Mouse (Mus musculus) hindbrain, embryonic 10.5 days (tissue): Measurements from ENCODE around the gene Zbtb12. TPM values are rescaled to one million over a fixed set of nuclear protein-coding genes. Genes with fewer than 3 reads are reported as not detected.

Source experiments
- DNase-seq: peaks from one replicate; pipeline ENCODE4 v3.0.0-alpha.2; 2017; ENCODE audit warnings: low spot score
- H3K27ac ChIP-seq: fragments of 300-500 bp; sonication (generic); 2 replicates; pipeline ENCODE4 v1.5.1; 2016; ENCODE audit warnings: mild to moderate bottlenecking, moderate library complexity
- H3K27me3 ChIP-seq: fragments of 300-500 bp; sonication (generic); 2 replicates; pipeline ENCODE4 v1.6.1; 2016; ENCODE audit warnings: mild to moderate bottlenecking; ENCODE audit not compliant: poor library complexity, insufficient read depth, severe bottlenecking
- H3K36me3 ChIP-seq: fragments of 300-500 bp; sonication (generic); 2 replicates; pipeline ENCODE4 v1.6.1; 2016; ENCODE audit warnings: mild to moderate bottlenecking, moderate library complexity
- H3K4me1 ChIP-seq: fragments of 300-500 bp; sonication (generic); replicated peaks from 2 replicates; pipeline ENCODE4 v1.6.1; 2016; ENCODE audit warnings: mild to moderate bottlenecking
- H3K4me3 ChIP-seq: fragments of 300-500 bp; sonication (generic); 2 replicates; pipeline ENCODE4 v1.5.1; 2016; ENCODE audit warnings: mild to moderate bottlenecking, moderate library complexity
- H3K9me3 ChIP-seq: fragments of 300-500 bp; sonication (generic); 2 replicates; pipeline ENCODE4 v1.6.1; 2016; ENCODE audit warnings: mild to moderate bottlenecking, moderate library complexity
- WGBS: fragments of 180-500 bp; shearing (Covaris S2); methylation state at CpG from one replicate; pipeline ENCODE4 v1.1.7; 2016; 5-methylcytosine and 5-hydroxymethylcytosine counted together
- polyA plus RNA-seq: library from polyadenylated mRNA; unstranded; fragments of >200 nt; fragmentation: Nextera tagmentation; extraction: Ambion mirVana; gene quantifications from 2 replicates; pipeline ENCODE4 v1.2.1, GENCODE M21; 2016

The Zbtb12 gene
- polyA plus RNA-seq, 1 experiment from 2014 or later: 5.2 TPM

- Histone ChIP-seq H3K27me3 (peaks cover 26% of the 10 kb centered on the region), H3K4me1 (peaks cover 13% of the 10 kb centered on the region), H3K27ac (no peak overlapping the region), H3K36me3 (no peaks in the 10 kb centered on the region), H3K9me3 (no peaks in the 10 kb centered on the region), H3K4me3 (no peak overlapping the region)
- 70% methylated on average over 3 of the region's 3 CpGs for WGBS
- no peak for DNase-seq
These were observed 4.0 kb downstream of the Zbtb12 start for GRCm38 (mm10) chr17:34883332-34883731.

- DNase-seq: no peak
- WGBS: 88% methylated on average over 6 of the region's 6 CpGs
- H3K4me1 ChIP-seq: peaks cover 9% of the 10 kb centered on the region
- H3K9me3 ChIP-seq: no peaks in the 10 kb centered on the region
- H3K36me3 ChIP-seq: no peaks in the 10 kb centered on the region
- H3K4me3 ChIP-seq: no peak overlapping the region
- H3K27me3 ChIP-seq: peaks cover 26% of the 10 kb centered on the region
- no peak overlapping the region for H3K27ac ChIP-seq
These were observed 5.4 kb downstream of the Zbtb12 start for GRCm38 (mm10) chr17:34884704-34885103.

DNA sequence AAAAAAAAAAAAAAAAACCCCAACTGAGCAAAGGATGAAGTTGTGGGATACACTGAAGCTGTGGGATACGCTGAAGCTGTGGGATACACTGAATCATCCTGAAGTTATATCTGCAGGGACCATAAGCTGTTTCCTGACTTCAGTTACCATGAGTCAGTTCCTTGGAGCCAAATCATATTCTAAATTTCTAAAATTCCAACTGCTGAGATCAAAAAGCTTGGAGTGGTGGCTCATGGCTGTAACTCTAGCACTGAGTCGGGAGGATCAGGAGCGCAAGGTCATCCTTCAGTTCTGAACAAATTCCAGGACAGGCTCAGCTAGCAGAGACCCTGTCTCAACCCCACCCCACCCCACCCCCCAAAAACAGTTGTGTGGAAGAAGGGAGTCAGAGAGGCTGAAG, 6.3 kb downstream of the Zbtb12 start:
- Histone ChIP-seq H3K27me3 (peaks cover 26% of the 10 kb centered on the region), H3K9me3 (no peaks in the 10 kb centered on the region), H3K4me1 (peaks cover 8% of the 10 kb centered on the region), H3K27ac (no peak overlapping the region), H3K4me3 (no peak overlapping the region), H3K36me3 (no peaks in the 10 kb centered on the region)
- no peak for DNase-seq
- 84% methylated on average over 3 of the region's 3 CpGs for WGBS

DNA sequence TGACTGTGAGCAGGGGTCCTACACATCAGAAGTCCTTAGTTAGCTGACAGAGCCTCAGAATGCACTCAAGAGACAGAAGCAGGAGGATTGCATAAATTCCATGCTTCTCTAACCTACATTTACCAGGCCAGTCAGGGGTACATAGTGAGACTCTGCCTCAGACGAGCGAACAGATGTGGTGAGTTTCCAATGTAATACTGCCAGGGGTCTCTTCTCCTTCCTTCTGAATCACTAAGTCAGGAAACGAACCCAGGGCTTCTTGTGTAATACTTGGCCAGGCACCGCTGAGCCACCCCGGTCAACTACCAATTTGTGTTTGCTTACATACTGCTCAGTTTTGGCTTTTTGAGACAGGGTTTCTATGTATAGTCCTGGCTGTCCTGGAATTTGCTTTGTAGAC, 8.7 kb downstream of the Zbtb12 start:
- WGBS: 90% methylated on average over 5 of the region's 5 CpGs
- H3K9me3 ChIP-seq: no peaks in the 10 kb centered on the region
- no peak overlapping the region for H3K27ac ChIP-seq
- H3K4me1 ChIP-seq: no peaks in the 10 kb centered on the region
- no peak for DNase-seq
- H3K4me3 ChIP-seq: no peak overlapping the region
- H3K27me3 ChIP-seq: peaks cover 8% of the 10 kb centered on the region; the same call in 1 of the 2 replicates
- no peaks in the 10 kb centered on the region for H3K36me3 ChIP-seq

- no peaks in the 10 kb centered on the region for H3K27me3 ChIP-seq
- no peak overlapping the region for H3K4me3 ChIP-seq
- no peak overlapping the region for H3K27ac ChIP-seq
- WGBS: 85% methylated on average over 12 of the region's 12 CpGs
- no peak for DNase-seq
- peaks cover 19% of the 10 kb centered on the region for H3K4me1 ChIP-seq
- no peaks in the 10 kb centered on the region for H3K9me3 ChIP-seq
- peaks cover 1% of the 10 kb centered on the region; the same call in 1 of the 2 replicates for H3K36me3 ChIP-seq
These were observed 10.9 kb downstream of the Zbtb12 start for GRCm38 (mm10) chr17:34890074-34890743.

DNA sequence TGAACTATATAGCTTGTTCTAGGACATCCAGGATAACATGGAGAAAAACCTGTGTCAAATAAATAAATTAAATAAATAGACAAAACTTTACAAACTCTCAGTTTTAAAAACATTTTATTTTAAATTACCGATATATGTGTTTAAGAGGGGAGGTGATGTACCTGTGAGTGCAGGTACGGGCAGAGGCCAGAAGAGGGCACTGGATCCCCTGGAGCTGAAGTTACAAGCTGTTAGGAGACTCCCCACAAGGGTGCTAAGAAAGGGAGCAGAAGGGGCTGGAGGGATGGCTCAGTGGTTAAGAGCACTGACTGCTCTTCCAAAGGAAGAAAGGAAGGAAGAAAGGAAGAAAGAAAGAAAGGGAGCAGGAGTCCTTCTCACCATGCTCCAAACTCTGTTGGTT, 12.1 kb downstream of the Zbtb12 start:
- H3K4me1 ChIP-seq: peaks cover 31% of the 10 kb centered on the region
- WGBS: 94% methylated on average over 2 of the region's 2 CpGs
- no peaks in the 10 kb centered on the region for H3K27me3 ChIP-seq
- DNase-seq: no peak
- peaks cover 3% of the 10 kb centered on the region; the same call in 1 of the 2 replicates for H3K9me3 ChIP-seq
- H3K36me3 ChIP-seq: peaks cover 13% of the 10 kb centered on the region
- H3K4me3 ChIP-seq: no peak overlapping the region
- no peak overlapping the region for H3K27ac ChIP-seq

DNA sequence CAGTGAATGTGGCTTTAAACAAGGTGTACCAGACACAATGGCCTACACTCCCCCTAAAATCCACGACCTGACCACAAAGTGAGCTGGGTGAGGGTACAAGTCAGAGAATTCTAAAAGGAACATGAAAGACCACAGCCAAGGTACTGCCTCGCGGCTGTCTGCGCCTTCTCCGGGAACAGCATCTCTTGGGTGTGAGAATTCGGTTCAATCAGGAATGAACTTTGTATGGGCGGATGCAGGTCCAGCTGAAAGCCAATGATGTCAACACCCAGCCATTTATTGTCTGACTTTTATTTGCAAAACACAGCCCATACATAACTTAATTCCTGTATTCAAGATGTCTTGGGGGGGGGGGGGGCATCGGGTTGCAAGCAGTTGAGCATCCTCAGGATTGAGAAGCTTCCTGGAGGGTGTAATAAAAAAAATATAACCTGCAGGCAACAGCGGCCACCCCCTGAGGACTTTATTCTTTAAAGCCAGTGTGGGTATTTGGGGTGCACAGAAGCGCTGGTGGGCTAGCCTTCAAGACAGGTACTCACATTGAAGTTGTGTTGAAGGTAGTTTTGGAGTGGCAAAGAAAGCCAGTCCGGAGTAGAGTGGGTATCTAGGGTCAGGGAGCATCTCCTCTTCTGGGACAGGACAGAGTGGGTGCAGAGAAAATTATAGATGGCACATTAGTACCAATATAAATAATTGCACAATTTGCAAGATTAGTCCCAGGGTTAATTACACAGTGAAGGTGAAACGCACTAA, 14.0 kb downstream of the Zbtb12 start:
- Histone ChIP-seq H3K27ac (peak overlapping the region; percentile 99), H3K4me3 (peak overlapping the region; percentile 99), H3K4me1 (peaks cover 49% of the 10 kb centered on the region), H3K9me3 (peaks cover 4% of the 10 kb centered on the region; the same call in 1 of the 2 replicates), H3K27me3 (no peaks in the 10 kb centered on the region), H3K36me3 (peaks cover 19% of the 10 kb centered on the region)
- 80% methylated on average over 12 of the region's 12 CpGs for WGBS
- DNase-seq: no peak

DNA sequence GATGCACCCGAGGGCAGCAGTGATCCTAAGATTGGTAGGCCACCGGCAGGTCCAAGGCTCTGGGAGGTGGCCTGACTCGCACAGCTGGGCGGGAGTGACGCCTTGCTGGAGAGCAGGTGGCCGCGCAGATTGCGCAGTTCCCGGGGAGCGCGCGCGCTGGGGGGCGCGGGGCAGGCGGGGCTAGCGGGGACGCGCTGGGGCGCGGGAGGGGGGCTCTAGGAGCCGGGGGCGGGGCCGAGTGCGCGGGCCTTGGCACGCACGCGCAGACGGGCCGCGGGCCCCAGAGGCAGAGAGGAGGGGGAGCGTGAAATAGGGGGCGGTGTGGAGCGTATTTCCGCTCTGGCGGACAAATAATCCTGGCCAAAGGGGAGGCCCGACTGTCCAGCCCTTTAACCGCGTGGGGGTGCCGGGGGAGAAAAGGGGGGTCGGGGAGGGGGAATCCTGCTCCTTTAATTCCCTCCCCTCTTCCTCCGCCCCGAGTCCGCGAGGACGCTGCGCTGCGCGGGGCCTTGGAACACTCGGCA, 14.9 kb downstream of the Zbtb12 start:
- no peaks in the 10 kb centered on the region for H3K27me3 ChIP-seq
- H3K9me3 ChIP-seq: peaks cover 4% of the 10 kb centered on the region; the same call in 1 of the 2 replicates
- H3K36me3 ChIP-seq: peaks cover 19% of the 10 kb centered on the region
- peak overlapping the region; percentile 99 for H3K27ac ChIP-seq
- H3K4me3 ChIP-seq: peak overlapping the region; percentile 99
- DNase-seq: peak; percentile 96
- peaks cover 50% of the 10 kb centered on the region for H3K4me1 ChIP-seq
- WGBS: under 1% methylated on average over 45 of the region's 51 CpGs

DNA sequence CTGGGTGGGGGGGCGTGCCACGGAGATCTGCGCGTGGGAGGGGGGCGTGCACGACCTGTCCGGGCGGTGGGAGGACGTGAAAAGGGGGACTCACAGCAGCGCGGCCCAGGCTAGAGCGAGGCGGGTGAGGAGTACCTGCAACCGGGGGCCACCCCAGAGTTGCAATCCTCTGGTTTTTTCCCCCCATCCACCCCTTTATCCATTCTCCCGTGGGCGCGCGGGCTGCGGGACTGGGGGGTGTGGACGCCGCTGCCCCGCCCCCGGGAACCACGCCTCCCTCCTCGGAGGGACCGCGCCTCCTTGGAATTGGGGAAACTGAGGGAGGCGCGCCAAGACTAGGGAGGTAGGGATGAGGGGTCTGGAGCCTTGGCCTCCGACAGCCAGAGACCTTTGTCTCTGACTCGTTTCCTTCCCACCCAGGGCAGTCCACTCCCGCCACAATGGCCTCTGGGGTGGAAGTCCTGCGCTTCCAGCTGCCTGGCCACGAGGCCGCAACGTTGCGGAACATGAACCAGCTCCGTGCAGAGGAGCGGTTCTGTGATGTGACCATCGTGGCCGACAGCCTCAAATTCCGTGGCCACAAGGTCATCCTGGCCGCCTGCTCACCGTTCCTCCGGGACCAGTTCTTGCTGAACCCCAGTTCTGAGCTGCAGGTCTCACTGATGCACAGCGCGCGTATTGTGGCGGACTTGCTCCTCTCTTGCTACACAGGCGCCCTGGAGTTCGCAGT, 15.7 kb downstream of the Zbtb12 start:
- DNase-seq: peak; percentile 65
- 8% methylated on average over 51 of the region's 51 CpGs for WGBS
- Histone ChIP-seq H3K9me3 (peaks cover 4% of the 10 kb centered on the region; the same call in 1 of the 2 replicates), H3K27ac (peak overlapping the region; percentile 99), H3K4me1 (peaks cover 58% of the 10 kb centered on the region), H3K27me3 (no peaks in the 10 kb centered on the region), H3K36me3 (peaks cover 19% of the 10 kb centered on the region), H3K4me3 (peak overlapping the region; percentile 99)

GRCm38 (mm10) chr17:34895724-34896123, 16.4 kb downstream of the Zbtb12 start:
- peaks cover 19% of the 10 kb centered on the region for H3K36me3 ChIP-seq
- no peaks in the 10 kb centered on the region for H3K27me3 ChIP-seq
- H3K4me3 ChIP-seq: peak overlapping the region; percentile 99
- H3K27ac ChIP-seq: peak overlapping the region; percentile 99
- peaks cover 64% of the 10 kb centered on the region for H3K4me1 ChIP-seq
- peaks cover 4% of the 10 kb centered on the region; the same call in 1 of the 2 replicates for H3K9me3 ChIP-seq
- DNase-seq: no peak
- 94% methylated on average over 15 of the region's 15 CpGs for WGBS

- peak overlapping the region; percentile 99 for H3K4me3 ChIP-seq
- H3K27me3 ChIP-seq: no peaks in the 10 kb centered on the region
- WGBS: 90% methylated on average over 17 of the region's 17 CpGs
- peaks cover 64% of the 10 kb centered on the region for H3K4me1 ChIP-seq
- peaks cover 4% of the 10 kb centered on the region; the same call in 1 of the 2 replicates for H3K9me3 ChIP-seq
- peak overlapping the region; percentile 99; the same call in 1 of the 2 replicates for H3K27ac ChIP-seq
- no peak for DNase-seq
- peaks cover 25% of the 10 kb centered on the region for H3K36me3 ChIP-seq
These were observed 17.1 kb downstream of the Zbtb12 start for GRCm38 (mm10) chr17:34896366-34896765.

DNA sequence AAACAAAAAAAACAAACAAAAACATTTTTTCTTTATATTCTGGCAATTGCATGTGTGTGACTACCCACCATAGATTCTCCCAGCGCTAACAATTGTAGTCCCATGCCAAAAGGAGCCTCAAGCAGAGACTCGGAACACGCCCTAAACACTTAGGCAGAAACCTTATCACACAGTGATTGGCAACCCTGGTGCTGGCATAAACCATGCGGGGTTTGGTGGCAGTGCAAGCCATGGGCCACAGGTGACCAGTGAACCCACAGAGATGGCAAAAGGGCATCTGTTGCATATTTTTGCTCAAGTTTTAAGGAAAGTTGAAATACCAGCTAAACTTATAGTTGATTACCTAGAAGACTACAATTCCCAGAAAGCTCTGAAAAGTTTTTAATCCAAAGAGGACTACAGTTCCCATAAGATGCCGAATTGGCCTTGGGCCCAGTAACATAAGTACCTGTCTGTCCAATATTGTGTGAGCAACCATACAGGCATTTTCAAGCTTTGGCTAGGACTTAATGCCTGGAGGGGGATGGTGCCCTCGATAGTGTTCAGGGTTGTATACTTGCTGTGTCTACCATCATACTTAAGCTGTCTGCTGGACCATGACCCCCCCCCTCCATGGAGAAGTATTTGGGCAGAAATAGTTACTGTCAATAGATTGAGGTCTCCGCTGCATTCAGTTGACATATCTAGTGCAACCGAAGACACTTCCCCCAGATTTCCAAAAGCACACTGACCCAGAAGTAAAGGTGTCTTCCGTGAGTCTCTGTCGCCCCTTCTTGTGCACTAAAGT, 18.3 kb downstream of the Zbtb12 start:
- peak overlapping the region; percentile 99 for H3K4me3 ChIP-seq
- no peaks in the 10 kb centered on the region for H3K27me3 ChIP-seq
- H3K27ac ChIP-seq: peak overlapping the region; percentile 100
- H3K36me3 ChIP-seq: peaks cover 34% of the 10 kb centered on the region
- peaks cover 4% of the 10 kb centered on the region; the same call in 1 of the 2 replicates for H3K9me3 ChIP-seq
- no peak for DNase-seq
- peaks cover 64% of the 10 kb centered on the region for H3K4me1 ChIP-seq
- 23% methylated on average over 10 of the region's 10 CpGs for WGBS
